Mouse (Mus musculus) lung, embryonic 15.5 days (tissue): Measurements from ENCODE around the gene Polr3e. TPM values are rescaled to one million over a fixed set of nuclear protein-coding genes. Genes with fewer than 3 reads are reported as not detected.

Experiments used
- ATAC-seq: fragments of 200-750 bp; cut with Nextera tagmentation; 2 replicates; pipeline ENCODE4 v1.8.0; 2017; ENCODE audit warnings: moderate number of reproducible peaks, borderline replicate concordance; ENCODE audit not compliant: low FRiP score, low TSS enrichment; ENCODE audit errors: extremely low read depth
- H3K27ac ChIP-seq: fragments of 300-500 bp; sonication (generic); 2 replicates; pipeline ENCODE4 v1.5.1; 2015; ENCODE audit warnings: moderate library complexity, mild to moderate bottlenecking, inconsistent platforms
- H3K27me3 ChIP-seq: fragments of 300-500 bp; sonication (generic); 2 replicates; pipeline ENCODE4 v1.6.1; 2015; ENCODE audit warnings: inconsistent platforms
- H3K36me3 ChIP-seq: fragments of 300-500 bp; sonication (generic); 2 replicates; pipeline ENCODE4 v1.6.1; 2015; ENCODE audit warnings: inconsistent platforms
- H3K4me1 ChIP-seq: fragments of 300-500 bp; sonication (generic); 2 replicates; pipeline ENCODE4 v1.6.1; 2015; ENCODE audit warnings: inconsistent platforms
- H3K4me2 ChIP-seq: fragments of 300-500 bp; sonication (generic); 2 replicates; pipeline ENCODE4 v1.6.1; 2015; ENCODE audit warnings: inconsistent platforms, mild to moderate bottlenecking, moderate library complexity
- H3K4me3 ChIP-seq: fragments of 300-500 bp; sonication (generic); 2 replicates; pipeline ENCODE4 v1.5.1; 2015; ENCODE audit warnings: mild to moderate bottlenecking, inconsistent platforms
- H3K9ac ChIP-seq: fragments of 300-500 bp; sonication (generic); 2 replicates; pipeline ENCODE4 v1.6.1; 2015; ENCODE audit warnings: inconsistent platforms
- H3K9me3 ChIP-seq: fragments of 300-500 bp; sonication (generic); 2 replicates; pipeline ENCODE4 v1.6.1; 2016; ENCODE audit warnings: inconsistent platforms
- WGBS: fragments of 180-500 bp; shearing (Covaris S2); methylation state at CpG from one replicate; pipeline ENCODE4 v1.1.7; 2015; 5-methylcytosine and 5-hydroxymethylcytosine counted together
- polyA plus RNA-seq: library from polyadenylated mRNA; unstranded; fragments of >200 nt; fragmentation: Nextera tagmentation; extraction: Ambion mirVana; gene quantifications from 2 replicates; pipeline ENCODE4 v1.2.1, GENCODE M21; 2015

Gene Polr3e
- polyA plus RNA-seq, 1 experiment from 2014 or later, result 34.0 TPM

GRCm38 (mm10) chr7:120982200-120982841 lies 64.8 kb downstream of the Polr3e start, which contains the start of the genes Cdr2 and Mfsd13b:
Gene Cdr2, minus strand, starts transcription at chr7:120982312.
Gene Mfsd13b, plus strand, starts transcription at chr7:120982509.
- Histone ChIP-seq H3K27me3 (peaks cover 6% of the 10 kb centered on the region; the same call in 1 of the 2 replicates), H3K9ac (peak within 1 kb of the TSS; percentile 68), H3K4me1 (peaks cover 11% of the 10 kb centered on the region; the same call in 1 of the 2 replicates), H3K27ac (peak within 1 kb of the TSS; percentile 52), H3K36me3 (no peaks in the 10 kb centered on the region), H3K9me3 (no peaks in the 10 kb centered on the region), H3K4me3 (peak within 1 kb of the TSS; percentile 81), H3K4me2 (peak within 1 kb of the TSS; percentile 93)
- under 1% methylated on average over 46 of the region's 46 CpGs for WGBS
- ATAC-seq, result peak; percentile 97

GRCm38 (mm10) chr7:120982968-120983367 lies 65.4 kb downstream of the Polr3e start:
- Histone ChIP-seq H3K9ac (peak overlapping the region; percentile 63), H3K4me3 (peak overlapping the region; percentile 81), H3K4me2 (peak overlapping the region; percentile 93), H3K27ac (peak overlapping the region; percentile 52; the same call in 1 of the 2 replicates), H3K36me3 (no peaks in the 10 kb centered on the region), H3K4me1 (peaks cover 11% of the 10 kb centered on the region; the same call in 1 of the 2 replicates), H3K27me3 (peaks cover 6% of the 10 kb centered on the region; the same call in 1 of the 2 replicates), H3K9me3 (no peaks in the 10 kb centered on the region)
- 5% methylated on average over 7 of the region's 7 CpGs for WGBS
- ATAC-seq, result no peak

GRCm38 (mm10) chr7:120991191-120991590 lies 73.6 kb downstream of the Polr3e start:
- Histone ChIP-seq H3K27me3 (no peaks in the 10 kb centered on the region), H3K27ac (no peak overlapping the region), H3K4me3 (no peak overlapping the region), H3K9ac (no peak overlapping the region), H3K9me3 (no peaks in the 10 kb centered on the region), H3K36me3 (no peaks in the 10 kb centered on the region), H3K4me1 (no peaks in the 10 kb centered on the region), H3K4me2 (no peak overlapping the region)
- ATAC-seq, result no peak
- 72% methylated on average over 8 of the region's 8 CpGs for WGBS

Other genes starting within 250 kb of the Polr3e start
- 0.10 and 0.31 TPM in 2 replicates for gene Pdzd9, start 247.4 kb upstream of the Polr3e start, polyA plus RNA-seq
- gene Mosmo, start 240.1 kb upstream of the Polr3e start, polyA plus RNA-seq, result 13.1 and 14.6 TPM in 2 replicates
- 1.1 and 1.3 TPM in 2 replicates for gene Vwa3a, start 178.4 kb upstream of the Polr3e start, polyA plus RNA-seq
- not detected in 2 replicates for gene Gm5737, start 105.4 kb upstream of the Polr3e start, polyA plus RNA-seq
- gene Eef2k, start 74.9 kb upstream of the Polr3e start, polyA plus RNA-seq, result 35.5 and 42.1 TPM in 2 replicates
- gene Cdr2, start 64.6 kb downstream of the Polr3e start, polyA plus RNA-seq, result 10.6 and 10.9 TPM in 2 replicates
- 0.36 TPM in 1 of 2 replicates, not detected in the other for gene Mfsd13b, start 64.8 kb downstream of the Polr3e start, polyA plus RNA-seq
- gene Mettl9, start 116.7 kb downstream of the Polr3e start, polyA plus RNA-seq, result 146 and 149 TPM in 2 replicates
- 2.2 and 3.1 TPM in 2 replicates for gene Igsf6, start 156.8 kb downstream of the Polr3e start, polyA plus RNA-seq
- not detected in 2 replicates for gene Otoa, start 163.9 kb downstream of the Polr3e start, polyA plus RNA-seq